Mouse (Mus musculus) retina, adult 2 months (tissue): ENCODE data around the gene Treml4.
"Not testable (repeated sequence)": the region's sequence is repeated elsewhere in the genome, so short reads cannot be mapped to it uniquely, and the experiment has no call there.

ENCODE experiments used
- DNase-seq: peaks from one replicate; pipeline ENCODE4 v3.0.0-alpha.2; 2012; ENCODE audit warnings: low read depth, low spot score

Treml4 gene

GRCm38 (mm10) chr17:48274098-48274497, 10.0 kb downstream of the Treml4 start:
- no peak for DNase-seq

- peak; percentile 76 for DNase-seq
Measured at GRCm38 (mm10) chr17:48274885-48275284, 10.8 kb downstream of the Treml4 start.

GRCm38 (mm10) chr17:48275736-48276135, 11.6 kb downstream of the Treml4 start:
- DNase-seq, result no peak

- no peak for DNase-seq
Measured at GRCm38 (mm10) chr17:48278381-48278780, 14.3 kb downstream of the Treml4 start.

GRCm38 (mm10) chr17:48279002-48279401, 14.9 kb downstream of the Treml4 start:
- DNase-seq, result no peak

- no peak for DNase-seq
Measured at GRCm38 (mm10) chr17:48280943-48281738, 17.0 kb downstream of the Treml4 start.

- DNase-seq, result no peak
Measured at GRCm38 (mm10) chr17:48281739-48282085, 17.6 kb downstream of the Treml4 start.

- DNase-seq, result no peak
Measured at GRCm38 (mm10) chr17:48286765-48287164, 22.7 kb downstream of the Treml4 start.

- DNase-seq, result no peak
Measured at GRCm38 (mm10) chr17:48287276-48287675, 23.2 kb downstream of the Treml4 start.

- DNase-seq, result no peak
Measured at GRCm38 (mm10) chr17:48293500-48294194, 29.6 kb downstream of the Treml4 start.

- no peak for DNase-seq
Measured at GRCm38 (mm10) chr17:48299203-48299602, 35.1 kb downstream of the Treml4 start, which contains the start of gene Treml2. TSS of gene Treml2 (plus strand) at chr17:48299498.

- no peak for DNase-seq
Measured at GRCm38 (mm10) chr17:48299756-48300155, 35.7 kb downstream of the Treml4 start.

- DNase-seq, result no peak
Measured at GRCm38 (mm10) chr17:48300199-48300598, 36.1 kb downstream of the Treml4 start.

GRCm38 (mm10) chr17:48300861-48301260, 36.8 kb downstream of the Treml4 start:
- no peak for DNase-seq

GRCm38 (mm10) chr17:48301792-48302191, 37.7 kb downstream of the Treml4 start:
- no peak for DNase-seq

GRCm38 (mm10) chr17:48312124-48312523, 48.0 kb downstream of the Treml4 start:
- no peak for DNase-seq

- not testable (repeated sequence) for DNase-seq
Measured at GRCm38 (mm10) chr17:48315905-48316579, 51.9 kb downstream of the Treml4 start, which contains the start of gene B430306N03Rik. TSS of gene B430306N03Rik (plus strand) at chr17:48316141.

GRCm38 (mm10) chr17:48318686-48319085, 54.6 kb downstream of the Treml4 start:
- DNase-seq, result no peak

GRCm38 (mm10) chr17:48321279-48321678, 57.2 kb downstream of the Treml4 start:
- no peak for DNase-seq

GRCm38 (mm10) chr17:48323236-48323635, 59.1 kb downstream of the Treml4 start:
- DNase-seq, result no peak

GRCm38 (mm10) chr17:48324258-48324657, 60.2 kb downstream of the Treml4 start:
- no peak for DNase-seq
